Mouse (Mus musculus) hematopoietic stem cell, adult 5-6 weeks (primary cell): ENCODE results near the gene Dpm1. TPM values are rescaled to one million over a fixed set of nuclear protein-coding genes. Genes with fewer than 3 reads are reported as not detected.

ENCODE experiments used
- ATAC-seq, 2 experiments: fragments of 125-278 bp in 1 of 2; replicated peaks in 1 of 2; 2 replicates each; pipeline ENCODE4 v1.8.0; 2016 to 2017; ENCODE audit warnings: inconsistent platforms in 2 of 2, mild to moderate bottlenecking in 2 of 2, moderate number of reproducible peaks in 2 of 2, low read depth in 1 of 2, moderate TSS enrichment in 1 of 2; ENCODE audit not compliant: low FRiP score in 2 of 2, poor library complexity in 2 of 2, severe bottlenecking in 2 of 2, insufficient read depth in 1 of 2, low TSS enrichment in 1 of 2
- total RNA-seq: library from RNA; stranded (forward); fragments of 172-1452, 232-1000 nt; gene quantifications from 2 replicates; pipeline ENCODE4 v1.2.3, GENCODE M21; 2017

Dpm1 gene
- total RNA-seq, 1 experiment from 2014 or later: 66.1 TPM

DNA sequence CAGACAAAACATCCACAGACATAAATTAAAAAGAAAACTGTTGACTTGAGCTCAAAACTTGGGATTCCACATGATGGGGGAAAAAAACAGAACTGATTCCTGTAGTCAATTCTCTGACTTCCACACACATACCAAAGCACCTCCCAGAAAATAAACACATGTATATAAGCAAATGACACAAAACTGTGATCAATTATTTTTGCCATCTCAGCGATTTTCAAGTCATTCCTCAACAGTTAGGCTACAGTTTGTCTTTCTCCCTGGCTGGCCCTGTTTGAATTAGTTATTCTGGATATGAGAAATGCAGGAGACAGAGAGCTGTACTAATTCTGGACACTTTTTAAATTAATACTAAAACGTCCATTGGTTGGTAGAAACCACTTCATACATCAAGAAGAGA lies 36.7 kb downstream of the Dpm1 start:
- ATAC-seq: no peak

GRCm38 (mm10) chr2:168191856-168192255 lies 38.5 kb downstream of the Dpm1 start:
- ATAC-seq: no peak

DNA sequence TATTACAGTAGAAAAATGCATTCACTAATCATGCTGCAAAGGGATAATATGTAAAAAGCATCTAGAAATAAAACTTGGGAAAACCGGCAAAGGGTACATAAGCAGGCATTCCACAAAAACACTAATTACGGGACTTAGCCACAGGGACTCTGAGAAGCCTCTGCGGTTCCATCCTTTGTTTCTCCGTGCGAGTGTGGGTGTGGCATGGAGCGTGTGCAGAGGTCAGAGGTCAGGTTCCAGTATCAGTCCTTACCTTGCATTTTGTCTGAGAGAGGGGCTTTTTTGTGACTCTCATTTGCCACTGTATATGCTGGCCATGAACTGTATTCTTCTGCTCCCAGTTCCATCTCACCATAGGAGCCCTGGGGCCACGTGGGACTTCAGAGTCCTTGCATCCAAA lies 54.4 kb downstream of the Dpm1 start:
- no peak for ATAC-seq

GRCm38 (mm10) chr2:168170167-168170685 lies 60.2 kb downstream of the Dpm1 start:
- peak; percentile 100 for ATAC-seq

- ATAC-seq: peak in 1 of 2 experiments; percentile 4; a peak in 1 of 4 replicates
These were observed 60.6 kb downstream of the Dpm1 start for GRCm38 (mm10) chr2:168169800-168170113.

- ATAC-seq: no peak
These were observed 61.2 kb downstream of the Dpm1 start for GRCm38 (mm10) chr2:168168892-168169799.

DNA sequence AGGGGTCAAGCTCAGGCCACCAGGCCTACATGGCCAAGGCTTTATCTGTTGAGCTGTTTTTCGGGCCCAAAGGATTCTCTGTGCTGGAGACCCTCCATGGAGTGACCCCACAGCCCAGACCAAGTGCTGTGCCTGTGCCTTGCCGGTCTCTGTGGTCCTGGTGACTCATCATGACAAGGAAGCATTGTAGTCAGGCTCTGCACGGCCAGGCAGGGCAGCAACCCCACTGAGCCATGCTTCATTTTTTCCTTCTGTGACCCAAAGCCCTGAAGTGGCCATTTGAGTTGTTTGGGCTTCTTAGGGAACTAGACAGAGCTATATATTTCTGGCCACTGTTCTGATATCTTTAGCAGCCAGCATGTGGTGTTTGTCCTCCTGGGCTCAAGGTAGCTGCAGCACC lies 62.6 kb downstream of the Dpm1 start:
- ATAC-seq: no peak

DNA sequence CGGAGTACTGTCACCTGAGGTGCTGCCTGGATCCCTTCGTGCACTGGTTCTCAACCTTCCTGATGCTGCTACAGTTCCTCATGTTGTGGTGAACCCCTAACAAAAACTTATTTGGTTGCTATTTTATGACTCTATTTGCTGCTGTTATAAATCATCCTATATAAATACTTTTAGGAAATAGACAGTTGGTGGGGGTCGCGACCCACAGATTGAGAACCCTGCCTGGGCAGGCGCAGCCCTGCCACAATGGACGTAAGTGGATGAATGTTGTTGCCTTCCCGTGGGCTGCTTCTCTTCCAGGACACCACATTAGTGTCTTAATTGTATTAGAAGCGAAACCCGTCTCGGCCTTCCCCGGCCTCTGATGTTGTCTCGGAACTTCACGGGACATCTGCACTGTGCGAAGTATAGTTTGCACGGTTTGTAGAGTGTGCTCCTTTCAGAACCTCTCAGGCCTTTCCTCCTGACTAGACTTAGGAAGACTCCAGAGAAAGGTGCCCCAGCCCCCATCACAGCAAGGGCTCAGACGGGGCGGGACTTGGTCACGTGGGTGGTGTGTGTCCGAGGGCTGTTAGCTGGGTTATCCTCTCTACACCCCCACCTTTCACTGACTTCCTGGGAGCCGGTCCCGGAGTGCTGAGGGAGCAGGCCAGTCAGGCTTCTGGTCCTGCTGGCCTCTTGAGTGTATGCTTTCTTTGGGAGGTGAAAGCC lies 63.5 kb downstream of the Dpm1 start:
- no peak for ATAC-seq

GRCm38 (mm10) chr2:168161978-168162377 lies 68.4 kb downstream of the Dpm1 start:
- ATAC-seq: no peak

- ATAC-seq: no peak
These were observed 68.8 kb downstream of the Dpm1 start for GRCm38 (mm10) chr2:168161514-168161971.

GRCm38 (mm10) chr2:168160370-168160930 lies 69.9 kb downstream of the Dpm1 start:
- ATAC-seq: no peak

Other genes with a start within 250 kb of the Dpm1 start
- gene Ripor3, start 220.0 kb downstream of the Dpm1 start, total RNA-seq: not detected in 2 replicates
- gene Pard6b, start 149.6 kb downstream of the Dpm1 start, total RNA-seq: 3.6 and 3.7 TPM in 2 replicates
- 9.3 and 11.3 TPM in 2 replicates for gene Adnp, start 23.5 kb downstream of the Dpm1 start, total RNA-seq
- gene Gm20716, start 227 bp downstream of the Dpm1 start, total RNA-seq: 54.6 and 68.7 TPM in 2 replicates
- 2.5 and 5.1 TPM in 2 replicates for gene Mocs3, start within 50 bp of the Dpm1 start, total RNA-seq
- 0.74 and 1.0 TPM in 2 replicates for gene Kcng1, start 51.1 kb upstream of the Dpm1 start, total RNA-seq